Mouse (Mus musculus): ENCODE results near the gene Pde2a. TPM values are rescaled to one million over a fixed set of nuclear protein-coding genes. Genes with fewer than 3 reads are reported as not detected.

Pde2a gene
- polyA plus RNA-seq, 1 experiment from 2014 or later: 39.5 TPM

DNA sequence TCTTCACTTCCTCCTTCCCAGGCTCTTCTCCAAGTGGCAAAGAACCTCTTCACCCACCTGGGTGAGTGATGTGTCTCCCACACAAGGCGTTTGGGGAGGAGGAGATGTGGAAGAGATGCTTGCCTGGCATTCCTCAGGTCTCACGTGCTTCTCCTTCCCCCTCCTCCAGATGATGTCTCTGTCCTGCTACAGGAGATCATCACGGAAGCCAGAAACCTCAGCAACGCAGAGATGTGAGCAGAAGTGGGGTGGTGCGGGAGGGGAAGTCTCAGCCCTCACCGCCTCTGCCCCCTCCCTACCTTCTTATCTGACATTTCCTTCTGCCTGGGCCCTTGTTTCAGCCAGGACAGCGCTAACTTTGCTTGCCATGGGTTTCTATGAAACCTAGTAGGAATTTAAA lies 82.3 kb downstream of the Pde2a start:
- no peak for ATAC-seq (replicated peaks; ENCODE audit: low FRiP score)
- Histone ChIP-seq H3K4me3 (replicated peaks) (no peak overlapping the region), H3K9me3 (replicated peaks) (no peaks in the 10 kb centered on the region), H3K27me3 (peaks cover 26% of the 10 kb centered on the region), H3K27ac (no peak overlapping the region), H3K4me1 (peaks cover 11% of the 10 kb centered on the region), H3K4me2 (no peak overlapping the region), H3K36me3 (no peaks in the 10 kb centered on the region), H3K9ac (no peak overlapping the region)
- WGBS: 42% methylated on average over 7 of the region's 7 CpGs

DNA sequence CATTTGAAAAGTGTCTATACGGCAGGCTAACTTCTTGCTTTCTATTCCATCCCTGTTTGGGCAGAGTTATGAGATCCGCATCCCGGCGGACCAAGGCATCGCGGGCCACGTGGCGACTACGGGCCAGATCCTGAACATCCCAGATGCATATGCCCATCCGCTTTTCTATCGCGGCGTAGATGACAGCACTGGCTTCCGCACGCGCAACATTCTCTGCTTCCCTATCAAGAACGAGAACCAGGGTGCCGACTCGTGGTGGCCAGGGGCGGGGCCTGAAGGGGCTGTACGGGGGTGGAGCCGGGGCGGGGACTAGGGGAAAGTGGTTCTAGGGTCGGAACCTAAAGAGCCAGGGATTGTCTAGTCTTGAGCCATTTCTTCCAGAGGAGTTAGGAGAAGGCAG lies 83.0 kb downstream of the Pde2a start:
- peaks cover 11% of the 10 kb centered on the region for H3K4me1 ChIP-seq
- no peak overlapping the region for H3K9ac ChIP-seq
- H3K27ac ChIP-seq: no peak overlapping the region
- peak overlapping the region; percentile 64 for H3K4me2 ChIP-seq
- ATAC-seq (replicated peaks; ENCODE audit: low FRiP score): no peak
- peaks cover 26% of the 10 kb centered on the region for H3K27me3 ChIP-seq
- 10% methylated on average over 24 of the region's 24 CpGs for WGBS
- no peaks in the 10 kb centered on the region for H3K36me3 ChIP-seq
- H3K9me3 ChIP-seq (replicated peaks): no peaks in the 10 kb centered on the region
- peak overlapping the region; percentile 33 for H3K4me3 ChIP-seq (replicated peaks)

DNA sequence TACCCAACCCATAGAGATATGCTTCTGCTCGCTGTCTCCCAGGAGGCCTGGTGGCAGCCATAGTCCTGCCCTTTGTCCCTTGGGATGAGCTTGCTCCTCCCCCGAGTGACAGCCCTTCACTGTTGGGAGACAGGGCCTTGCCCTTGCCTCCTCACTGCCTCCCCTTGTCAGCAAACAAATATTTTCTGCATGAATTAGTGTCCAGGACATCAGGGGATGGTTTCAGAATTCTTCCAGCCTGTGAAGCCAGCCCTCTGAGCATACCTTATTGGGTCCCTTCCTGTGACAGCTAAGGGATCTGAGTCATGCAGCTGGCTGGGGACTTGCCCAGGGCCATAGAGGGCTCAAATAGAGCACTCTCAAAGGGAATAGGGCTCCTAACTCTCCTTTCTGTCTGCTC lies 87.7 kb downstream of the Pde2a start:
- Histone ChIP-seq H3K9me3 (replicated peaks) (no peaks in the 10 kb centered on the region), H3K4me1 (peaks cover 7% of the 10 kb centered on the region; the same call in 1 of the 2 replicates), H3K9ac (no peak overlapping the region), H3K27ac (no peak overlapping the region), H3K4me3 (replicated peaks) (no peak overlapping the region), H3K4me2 (no peak overlapping the region), H3K36me3 (no peaks in the 10 kb centered on the region), H3K27me3 (peaks cover 13% of the 10 kb centered on the region)
- 62% methylated on average over 2 of the region's 2 CpGs for WGBS
- no peak for ATAC-seq (replicated peaks; ENCODE audit: low FRiP score)

DNA sequence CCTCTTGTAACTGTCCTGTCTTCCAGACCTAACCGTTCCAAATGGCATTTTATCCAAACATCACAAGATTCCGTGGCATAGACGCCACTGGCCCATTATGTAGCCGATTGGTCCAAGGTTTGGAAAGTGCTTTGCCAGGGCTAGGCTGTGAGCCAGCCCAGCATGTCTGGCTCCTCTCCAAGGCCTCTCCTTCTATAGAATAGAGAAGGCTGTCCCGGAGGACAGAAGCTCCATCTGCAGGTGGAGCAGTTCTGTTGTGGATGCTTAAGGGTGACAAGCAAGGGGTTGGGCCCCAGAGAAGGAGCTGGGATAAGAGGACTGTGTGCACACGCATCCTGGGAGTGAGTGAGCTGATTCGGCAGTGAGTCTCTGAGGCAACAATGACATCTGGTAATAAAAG lies 92.2 kb downstream of the Pde2a start:
- 79% methylated on average over 7 of the region's 7 CpGs for WGBS
- no peak overlapping the region for H3K4me3 ChIP-seq (replicated peaks)
- no peak for ATAC-seq (replicated peaks; ENCODE audit: low FRiP score)
- no peak overlapping the region for H3K27ac ChIP-seq
- no peak overlapping the region for H3K4me2 ChIP-seq
- no peaks in the 10 kb centered on the region for H3K9me3 ChIP-seq (replicated peaks)
- H3K4me1 ChIP-seq: no peaks in the 10 kb centered on the region
- no peak overlapping the region for H3K9ac ChIP-seq
- H3K27me3 ChIP-seq: no peaks in the 10 kb centered on the region
- H3K36me3 ChIP-seq: no peaks in the 10 kb centered on the region

DNA sequence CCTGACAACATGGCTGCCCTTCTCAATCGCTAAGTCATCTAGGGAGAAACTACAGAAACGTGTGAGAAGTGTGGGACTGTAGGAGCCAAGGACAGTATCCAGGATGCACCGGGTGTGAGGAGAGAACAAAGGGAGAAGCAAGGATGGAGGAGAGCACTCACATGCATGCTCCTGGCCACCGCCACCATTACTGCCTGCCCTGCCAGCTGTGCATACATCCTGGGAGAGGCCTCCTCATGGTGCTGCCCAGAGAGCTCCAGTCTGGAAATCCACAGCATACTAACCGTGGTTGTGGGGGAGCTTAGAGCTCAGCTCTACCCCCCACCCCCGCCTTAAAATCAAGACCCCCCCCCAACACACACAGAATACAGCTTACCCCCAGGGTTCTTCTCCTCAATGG lies 93.3 kb downstream of the Pde2a start:
- no peak overlapping the region for H3K4me2 ChIP-seq
- ATAC-seq (replicated peaks; ENCODE audit: low FRiP score): no peak
- 81% methylated on average over 6 of the region's 6 CpGs for WGBS
- H3K4me3 ChIP-seq (replicated peaks): no peak overlapping the region
- no peak overlapping the region for H3K9ac ChIP-seq
- no peak overlapping the region for H3K27ac ChIP-seq
- H3K36me3 ChIP-seq: no peaks in the 10 kb centered on the region
- no peaks in the 10 kb centered on the region for H3K4me1 ChIP-seq
- H3K27me3 ChIP-seq: no peaks in the 10 kb centered on the region
- H3K9me3 ChIP-seq (replicated peaks): no peaks in the 10 kb centered on the region

DNA sequence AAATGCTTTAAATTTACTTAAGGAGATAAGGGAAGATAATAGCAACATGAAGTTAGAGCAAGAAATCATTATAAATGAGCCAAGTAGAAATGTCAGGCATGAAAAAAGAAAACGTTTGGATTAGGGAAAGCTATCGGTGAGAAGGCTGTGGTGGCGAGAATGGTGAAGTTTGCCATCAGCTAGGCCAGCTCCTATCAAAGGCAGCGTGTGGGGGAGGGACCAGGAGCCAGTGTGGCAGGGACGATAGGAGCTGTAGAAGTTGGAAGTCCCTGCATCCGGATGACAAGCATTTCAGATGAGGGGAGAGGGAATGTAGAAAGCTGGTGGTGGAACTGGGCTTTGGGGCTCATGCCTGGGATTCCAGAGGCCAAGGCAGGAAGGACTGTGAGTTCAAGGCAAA lies 93.8 kb downstream of the Pde2a start:
- H3K9me3 ChIP-seq (replicated peaks): no peaks in the 10 kb centered on the region
- ATAC-seq (replicated peaks; ENCODE audit: low FRiP score): no peak
- H3K27me3 ChIP-seq: no peaks in the 10 kb centered on the region
- no peaks in the 10 kb centered on the region for H3K36me3 ChIP-seq
- 43% methylated on average over 6 of the region's 6 CpGs for WGBS
- no peak overlapping the region for H3K4me2 ChIP-seq
- H3K4me1 ChIP-seq: no peaks in the 10 kb centered on the region
- no peak overlapping the region for H3K9ac ChIP-seq
- H3K4me3 ChIP-seq (replicated peaks): no peak overlapping the region
- H3K27ac ChIP-seq: no peak overlapping the region

DNA sequence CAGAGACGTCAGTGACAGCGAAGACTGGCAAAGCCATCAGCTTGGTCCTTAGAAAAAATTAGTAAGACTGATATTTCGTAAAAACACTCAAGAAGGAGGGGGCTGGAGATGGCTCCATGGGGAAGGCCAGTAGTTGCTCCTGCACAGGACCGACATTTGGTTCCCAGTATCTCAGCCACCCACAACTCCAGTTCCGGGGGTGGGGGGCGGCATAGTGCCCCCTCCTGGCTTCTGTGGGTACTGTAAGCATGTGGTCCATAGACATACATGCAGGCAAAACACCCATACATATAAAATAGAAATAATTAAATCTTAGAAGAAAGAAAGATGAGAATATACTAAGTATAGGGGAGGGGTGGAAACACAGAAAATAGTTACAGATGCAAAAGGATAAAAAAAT lies 95.0 kb downstream of the Pde2a start:
- Histone ChIP-seq H3K4me3 (replicated peaks) (no peak overlapping the region), H3K9me3 (replicated peaks) (no peaks in the 10 kb centered on the region), H3K27ac (no peak overlapping the region), H3K4me1 (no peaks in the 10 kb centered on the region), H3K4me2 (no peak overlapping the region), H3K27me3 (no peaks in the 10 kb centered on the region), H3K36me3 (no peaks in the 10 kb centered on the region), H3K9ac (no peak overlapping the region)
- 61% methylated on average over 6 of the region's 6 CpGs for WGBS
- ATAC-seq (replicated peaks; ENCODE audit: low FRiP score): no peak

DNA sequence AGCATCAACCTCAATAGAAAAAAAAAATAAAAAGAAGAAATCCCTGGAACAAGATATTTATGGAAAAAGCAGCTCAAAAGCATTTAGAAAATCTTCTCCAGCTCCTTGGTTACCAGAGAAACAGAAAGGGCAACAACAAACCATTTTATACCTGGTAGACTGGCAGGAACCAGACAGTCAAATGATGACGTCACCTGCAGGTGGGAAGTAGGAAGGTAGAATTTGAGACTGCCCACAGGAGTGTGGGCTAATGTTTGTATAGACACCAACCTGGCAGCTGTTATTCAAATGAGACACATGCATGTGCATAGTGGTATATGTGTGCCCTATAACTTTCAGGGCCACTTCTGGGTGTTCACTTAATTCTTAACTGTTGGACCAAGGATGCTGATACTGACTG lies 100.2 kb downstream of the Pde2a start:
- Histone ChIP-seq H3K4me1 (no peaks in the 10 kb centered on the region), H3K9me3 (replicated peaks) (no peaks in the 10 kb centered on the region), H3K4me3 (replicated peaks) (no peak overlapping the region), H3K36me3 (no peaks in the 10 kb centered on the region), H3K27ac (no peak overlapping the region), H3K4me2 (no peak overlapping the region), H3K27me3 (no peaks in the 10 kb centered on the region), H3K9ac (no peak overlapping the region)
- ATAC-seq (replicated peaks; ENCODE audit: low FRiP score): no peak
- WGBS: 64% methylated on average over 1 of the region's 1 CpGs

DNA sequence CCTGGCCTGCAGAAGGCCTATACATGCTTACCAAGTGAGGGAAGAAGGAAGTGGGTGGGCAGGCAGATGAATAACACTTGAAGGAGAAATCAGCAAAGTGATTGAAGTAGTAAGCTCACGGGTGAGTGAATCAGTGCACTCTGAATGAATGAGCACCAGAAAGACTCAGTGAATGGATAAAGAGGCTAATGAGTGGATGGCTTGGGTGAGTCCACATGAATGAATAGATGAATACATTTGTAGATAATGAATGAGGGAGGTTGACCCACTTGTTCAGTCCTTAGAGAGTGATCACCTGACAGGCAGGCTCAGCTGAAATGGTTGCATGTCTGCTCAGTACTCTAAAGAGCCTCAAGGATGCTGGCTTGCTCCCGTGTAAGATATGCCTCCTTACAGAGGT lies 101.7 kb downstream of the Pde2a start:
- Histone ChIP-seq H3K4me1 (no peaks in the 10 kb centered on the region), H3K9me3 (replicated peaks) (no peaks in the 10 kb centered on the region), H3K27me3 (no peaks in the 10 kb centered on the region), H3K9ac (no peak overlapping the region), H3K4me2 (no peak overlapping the region), H3K4me3 (replicated peaks) (no peak overlapping the region), H3K27ac (no peak overlapping the region), H3K36me3 (no peaks in the 10 kb centered on the region)
- 75% methylated on average over 2 of the region's 2 CpGs for WGBS
- ATAC-seq (replicated peaks; ENCODE audit: low FRiP score): no peak

DNA sequence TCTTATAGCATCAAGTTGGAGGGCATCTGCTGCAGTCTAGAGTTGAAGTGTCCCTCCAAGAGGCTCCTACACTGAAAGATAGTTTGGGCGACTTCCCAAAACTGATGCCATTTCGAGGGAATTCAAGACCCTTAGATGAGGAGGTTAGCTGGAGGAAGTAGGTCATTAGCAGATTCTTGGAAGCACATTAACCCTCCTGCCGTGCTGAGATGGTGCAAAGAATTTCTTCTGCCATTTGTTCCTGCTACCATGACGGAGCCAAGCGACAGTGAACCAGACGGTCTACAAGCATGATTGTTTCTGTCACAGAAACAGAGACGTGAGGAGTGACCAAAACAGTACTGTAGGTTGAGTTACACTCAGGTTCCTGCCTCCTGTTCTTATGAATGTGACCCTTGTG lies 105.0 kb downstream of the Pde2a start:
- no peak for ATAC-seq (replicated peaks; ENCODE audit: low FRiP score)
- no peaks in the 10 kb centered on the region for H3K27me3 ChIP-seq
- H3K9me3 ChIP-seq (replicated peaks): no peaks in the 10 kb centered on the region
- H3K36me3 ChIP-seq: no peaks in the 10 kb centered on the region
- no peak overlapping the region for H3K4me3 ChIP-seq (replicated peaks)
- H3K9ac ChIP-seq: no peak overlapping the region
- WGBS: 50% methylated on average over 7 of the region's 7 CpGs
- H3K4me2 ChIP-seq: no peak overlapping the region
- no peak overlapping the region for H3K27ac ChIP-seq
- no peaks in the 10 kb centered on the region for H3K4me1 ChIP-seq

DNA sequence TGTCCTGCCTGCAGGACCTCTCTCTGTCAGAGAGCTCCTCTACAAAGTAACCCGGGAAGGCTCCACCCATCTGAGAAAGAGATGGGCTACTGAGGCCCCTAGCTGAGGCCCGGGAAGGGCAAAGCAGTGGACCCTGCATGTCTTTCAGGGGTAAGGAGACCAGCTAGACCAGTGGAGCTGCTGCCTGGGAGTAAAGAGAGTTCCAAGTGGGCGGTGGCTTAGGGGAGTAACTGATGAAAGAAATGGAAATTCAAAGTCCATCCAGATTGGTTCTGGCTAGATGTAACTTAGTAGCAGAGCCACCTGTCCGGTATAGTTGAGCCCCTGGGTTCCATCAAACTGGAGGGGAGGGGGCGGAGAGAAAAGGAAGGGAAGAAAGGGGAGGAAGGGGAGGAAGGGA lies 112.9 kb downstream of the Pde2a start:
- Histone ChIP-seq H3K36me3 (no peaks in the 10 kb centered on the region), H3K9ac (no peak overlapping the region), H3K9me3 (replicated peaks) (no peaks in the 10 kb centered on the region), H3K27me3 (no peaks in the 10 kb centered on the region), H3K4me3 (replicated peaks) (no peak overlapping the region), H3K4me2 (no peak overlapping the region), H3K4me1 (peaks cover 13% of the 10 kb centered on the region), H3K27ac (no peak overlapping the region)
- WGBS: 25% methylated on average over 5 of the region's 5 CpGs
- ATAC-seq (replicated peaks; ENCODE audit: low FRiP score): no peak; the same call in 1 of the 2 replicates

DNA sequence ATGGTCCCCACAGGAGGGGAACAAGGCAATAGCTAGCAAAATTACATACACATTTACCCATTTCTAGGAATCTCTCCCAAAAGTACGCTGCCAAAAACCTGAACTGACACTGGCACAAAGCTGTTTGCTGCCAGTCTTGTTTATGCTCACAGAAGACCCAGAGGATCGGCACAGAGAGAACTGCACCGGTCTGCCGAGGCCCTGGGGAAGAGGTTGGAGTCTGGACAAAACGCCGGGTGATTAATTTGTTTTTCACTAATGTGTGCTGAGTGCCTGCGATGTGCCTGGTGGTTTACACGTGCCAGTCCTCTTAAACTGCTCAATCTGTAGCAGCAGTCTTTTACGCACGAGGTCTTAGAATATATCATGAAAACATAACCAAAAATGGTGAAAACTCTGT lies 113.6 kb downstream of the Pde2a start:
- Histone ChIP-seq H3K4me1 (peaks cover 13% of the 10 kb centered on the region), H3K4me3 (replicated peaks) (no peak overlapping the region), H3K36me3 (no peaks in the 10 kb centered on the region), H3K4me2 (no peak overlapping the region), H3K9me3 (replicated peaks) (no peaks in the 10 kb centered on the region), H3K9ac (no peak overlapping the region), H3K27me3 (no peaks in the 10 kb centered on the region), H3K27ac (no peak overlapping the region)
- no peak for ATAC-seq (replicated peaks; ENCODE audit: low FRiP score)
- 73% methylated on average over 10 of the region's 10 CpGs for WGBS

DNA sequence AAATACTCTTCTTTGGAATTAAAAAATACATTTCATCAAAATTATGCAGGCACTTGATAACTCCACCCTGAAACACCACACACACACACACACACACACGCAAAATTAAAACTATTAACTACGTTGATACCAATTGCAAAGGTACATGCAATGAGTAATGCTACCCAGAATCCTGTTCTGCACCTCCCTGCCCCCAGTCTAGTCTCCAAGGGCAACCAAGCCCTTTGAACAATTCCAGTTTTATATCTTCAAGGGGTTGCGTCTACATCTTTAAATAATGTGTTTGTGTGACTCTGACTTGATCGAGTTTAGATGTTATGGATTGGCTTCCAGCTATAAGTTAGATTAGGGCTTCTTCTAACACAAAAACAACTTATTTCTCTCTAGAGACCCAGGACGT lies 114.0 kb downstream of the Pde2a start:
- ATAC-seq (replicated peaks; ENCODE audit: low FRiP score): no peak
- H3K9ac ChIP-seq: no peak overlapping the region
- no peak overlapping the region for H3K4me2 ChIP-seq
- no peaks in the 10 kb centered on the region for H3K36me3 ChIP-seq
- no peaks in the 10 kb centered on the region for H3K9me3 ChIP-seq (replicated peaks)
- no peak overlapping the region for H3K4me3 ChIP-seq (replicated peaks)
- no peaks in the 10 kb centered on the region for H3K27me3 ChIP-seq
- peaks cover 13% of the 10 kb centered on the region for H3K4me1 ChIP-seq
- WGBS: 82% methylated on average over 5 of the region's 5 CpGs
- no peak overlapping the region for H3K27ac ChIP-seq
